13 mouse cellular contexts compared by ENCODE assay signal in the genomic region with DNA sequence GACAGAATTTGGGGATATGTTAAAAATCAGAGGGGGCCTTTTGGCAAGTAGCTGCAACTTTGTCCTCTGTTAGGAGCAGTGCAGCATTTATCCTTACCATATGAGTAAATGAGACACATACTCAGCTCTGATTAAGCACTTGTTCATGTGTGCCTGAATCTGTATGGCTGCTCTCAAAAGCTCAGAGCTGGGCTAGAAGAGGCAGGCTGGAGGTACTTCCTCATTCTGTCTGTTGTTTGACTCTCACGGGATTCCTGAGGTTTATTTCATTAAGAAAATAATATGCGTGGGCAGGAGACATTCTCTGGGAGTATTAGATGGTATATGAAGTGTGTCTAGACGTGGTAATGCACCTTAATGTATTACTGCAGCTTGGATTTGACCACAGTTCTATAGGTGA.
"Had no signal": no experiment of that assay in that cellular context is flagged by ENCODE, and none has a peak within 500 bp of the region (broad histone marks: within the 10 kb centered on the region; RNA-seq: fewer than 3 reads in every experiment).

No protein-coding gene starts in this region.

- DNase-seq: kidney, adult 11 months; kidney, adult 8-10 months; kidney, postnatal 14 days; layer of hippocampus, postnatal 36 days; liver, embryonic 13.5 days; lung, adult 2 months; lung, postnatal 14 days; lung, postnatal 4 days; right cerebral cortex, adult 18-20 months; right cerebral cortex, postnatal 14 days; right cerebral cortex, postnatal 4 days; spleen, adult 18-20 months; thymus, postnatal 36 days had no signal
